Mouse (Mus musculus): Measurements from ENCODE around the gene Lin7b. TPM values are rescaled to one million over a fixed set of nuclear protein-coding genes. Genes with fewer than 3 reads are reported as not detected.

The Lin7b gene
- polyA plus RNA-seq, 1 experiment from 2014 or later = 39.9 TPM

Other genes with a start within 250 kb of the Lin7b start
- 657 and 700 TPM in 2 replicates for gene Rps11, start 246.1 kb downstream of the Lin7b start, polyA plus RNA-seq (2015; fragmentation: Nextera tagmentation; extraction: Ambion mirVana)
- gene Rpl13a, start 241.8 kb downstream of the Lin7b start, polyA plus RNA-seq (2015; fragmentation: Nextera tagmentation; extraction: Ambion mirVana) = 602 and 620 TPM in 2 replicates
- gene Gm45713, start 234.4 kb downstream of the Lin7b start, polyA plus RNA-seq (2015; fragmentation: Nextera tagmentation; extraction: Ambion mirVana) = 0.41 TPM in 1 of 2 replicates, not detected in the other
- 1.5 and 2.2 TPM in 2 replicates for gene Flt3l, start 234.2 kb downstream of the Lin7b start, polyA plus RNA-seq (2015; fragmentation: Nextera tagmentation; extraction: Ambion mirVana)
- gene Pih1d1, start 216.3 kb downstream of the Lin7b start, polyA plus RNA-seq (2015; fragmentation: Nextera tagmentation; extraction: Ambion mirVana) = 89.9 and 91.9 TPM in 2 replicates
- 13.7 and 18.2 TPM in 2 replicates for gene Aldh16a1, start 216.0 kb downstream of the Lin7b start, polyA plus RNA-seq (2015; fragmentation: Nextera tagmentation; extraction: Ambion mirVana)
- gene Slc17a7, start 206.6 kb downstream of the Lin7b start, polyA plus RNA-seq (2015; fragmentation: Nextera tagmentation; extraction: Ambion mirVana) = 0.55 and 1.1 TPM in 2 replicates
- not detected in 2 replicates for gene Gfy, start 191.0 kb downstream of the Lin7b start, polyA plus RNA-seq (2015; fragmentation: Nextera tagmentation; extraction: Ambion mirVana)
- 1.1 and 1.2 TPM in 2 replicates for gene Pth2, start 189.6 kb downstream of the Lin7b start, polyA plus RNA-seq (2015; fragmentation: Nextera tagmentation; extraction: Ambion mirVana)
- 0.45 and 0.53 TPM in 2 replicates for gene Ccdc155, start 165.7 kb downstream of the Lin7b start, polyA plus RNA-seq (2015; fragmentation: Nextera tagmentation; extraction: Ambion mirVana)
- gene Dkkl1, start 158.4 kb downstream of the Lin7b start, polyA plus RNA-seq (2015; fragmentation: Nextera tagmentation; extraction: Ambion mirVana) = 6.2 and 10.5 TPM in 2 replicates
- 30.5 and 39.5 TPM in 2 replicates for gene Tead2, start 154.8 kb downstream of the Lin7b start, polyA plus RNA-seq (2015; fragmentation: Nextera tagmentation; extraction: Ambion mirVana)
- gene Cd37, start 131.5 kb downstream of the Lin7b start, polyA plus RNA-seq (2015; fragmentation: Nextera tagmentation; extraction: Ambion mirVana) = 1.3 and 1.4 TPM in 2 replicates
- 0.93 and 1.2 TPM in 2 replicates for gene Slc6a16, start 129.5 kb downstream of the Lin7b start, polyA plus RNA-seq (2015; fragmentation: Nextera tagmentation; extraction: Ambion mirVana)
- not detected in 2 replicates for gene Slc6a21, start 93.1 kb downstream of the Lin7b start, polyA plus RNA-seq (2015; fragmentation: Nextera tagmentation; extraction: Ambion mirVana)
- 11.1 and 12.4 TPM in 2 replicates for gene Trpm4, start 36.8 kb downstream of the Lin7b start, polyA plus RNA-seq (2015; fragmentation: Nextera tagmentation; extraction: Ambion mirVana)
- 0.39 and 0.40 TPM in 2 replicates for gene Hrc, start 35.3 kb downstream of the Lin7b start, polyA plus RNA-seq (2015; fragmentation: Nextera tagmentation; extraction: Ambion mirVana)
- gene Ppfia3, start 3.6 kb downstream of the Lin7b start, polyA plus RNA-seq (2015; fragmentation: Nextera tagmentation; extraction: Ambion mirVana) = 28.5 and 29.2 TPM in 2 replicates
- gene Snrnp70, start 25.2 kb upstream of the Lin7b start, polyA plus RNA-seq (2015; fragmentation: Nextera tagmentation; extraction: Ambion mirVana) = 157 and 186 TPM in 2 replicates
- not detected in 2 replicates for gene Kcna7, start 35.1 kb upstream of the Lin7b start, polyA plus RNA-seq (2015; fragmentation: Nextera tagmentation; extraction: Ambion mirVana)
- gene Ntf5, start 43.1 kb upstream of the Lin7b start, polyA plus RNA-seq (2015; fragmentation: Nextera tagmentation; extraction: Ambion mirVana) = not detected in 2 replicates
- gene Lhb, start 50.2 kb upstream of the Lin7b start, polyA plus RNA-seq (2015; fragmentation: Nextera tagmentation; extraction: Ambion mirVana) = 0.39 and 0.88 TPM in 2 replicates
- gene Gys1, start 64.3 kb upstream of the Lin7b start, polyA plus RNA-seq (2015; fragmentation: Nextera tagmentation; extraction: Ambion mirVana) = 20.9 and 21.8 TPM in 2 replicates
- gene Ruvbl2, start 67.5 kb upstream of the Lin7b start, polyA plus RNA-seq (2015; fragmentation: Nextera tagmentation; extraction: Ambion mirVana) = 103 and 110 TPM in 2 replicates
- gene Ftl1, start 89.3 kb upstream of the Lin7b start, polyA plus RNA-seq (2015; fragmentation: Nextera tagmentation; extraction: Ambion mirVana) = 5,323 and 5,449 TPM in 2 replicates
- gene Bax, start 96.3 kb upstream of the Lin7b start, polyA plus RNA-seq (2015; fragmentation: Nextera tagmentation; extraction: Ambion mirVana) = 232 and 243 TPM in 2 replicates
- 0.15 and 0.16 TPM in 2 replicates for gene Tulp2, start 111.3 kb upstream of the Lin7b start, polyA plus RNA-seq (2015; fragmentation: Nextera tagmentation; extraction: Ambion mirVana)
- not detected in 2 replicates for gene Gm45808, start 116.2 kb upstream of the Lin7b start, polyA plus RNA-seq (2015; fragmentation: Nextera tagmentation; extraction: Ambion mirVana)
- gene Dhdh, start 118.2 kb upstream of the Lin7b start, polyA plus RNA-seq (2015; fragmentation: Nextera tagmentation; extraction: Ambion mirVana) = 4.1 and 4.2 TPM in 2 replicates
- 107 and 119 TPM in 2 replicates for gene Nucb1, start 139.8 kb upstream of the Lin7b start, polyA plus RNA-seq (2015; fragmentation: Nextera tagmentation; extraction: Ambion mirVana)
- 10.5 and 13.9 TPM in 2 replicates for gene Ppp1r15a, start 155.7 kb upstream of the Lin7b start, polyA plus RNA-seq (2015; fragmentation: Nextera tagmentation; extraction: Ambion mirVana)
- 0.81 and 0.87 TPM in 2 replicates for gene Plekha4, start 155.7 kb upstream of the Lin7b start, polyA plus RNA-seq (2015; fragmentation: Nextera tagmentation; extraction: Ambion mirVana)
- 0.21 TPM in 1 of 2 replicates, not detected in the other for gene Hsd17b14, start 184.3 kb upstream of the Lin7b start, polyA plus RNA-seq (2015; fragmentation: Nextera tagmentation; extraction: Ambion mirVana)
- gene Bcat2, start 199.6 kb upstream of the Lin7b start, polyA plus RNA-seq (2015; fragmentation: Nextera tagmentation; extraction: Ambion mirVana) = 23.6 and 25.0 TPM in 2 replicates
- not detected in 2 replicates for gene Fgf21, start 244.9 kb upstream of the Lin7b start, polyA plus RNA-seq (2015; fragmentation: Nextera tagmentation; extraction: Ambion mirVana)
- not detected in 2 replicates for gene Fut1, start 246.7 kb upstream of the Lin7b start, polyA plus RNA-seq (2015; fragmentation: Nextera tagmentation; extraction: Ambion mirVana)

All from midbrain, embryonic 16.5 days (tissue).